Mouse (Mus musculus) small intestine, adult 2 months (tissue): Measurements from ENCODE around the gene Bmpr1b.

Source experiments
- CTCF ChIP-seq: fragments of 200-500 bp; IDR thresholded peaks from 2 replicates; pipeline ENCODE4 v1.5.1; 2012; ENCODE audit warnings: low read depth, mild to moderate bottlenecking, control low read depth, inconsistent platforms, low read length, moderate library complexity, mixed read lengths; ENCODE audit not compliant: insufficient replicate concordance, insufficient read length; ENCODE audit errors: extremely low read depth
- POLR2A ChIP-seq: fragments of 200-500 bp; IDR thresholded peaks from 2 replicates; pipeline ENCODE4 v1.6.1; 2012; ENCODE audit warnings: low read depth, mild to moderate bottlenecking, control low read depth, inconsistent platforms, low read length, moderate library complexity

- TF ChIP-seq CTCF = no peak
- TF ChIP-seq POLR2A = no peak
Measured at GRCm38 (mm10) chr3:142050681-142051080, 118.5 kb downstream of the Bmpr1b start.
